Mouse (Mus musculus) heart, embryonic 12.5 days (tissue): ENCODE measurements at regions not wholly inside any gene's neighbourhood (a gene's known extent, or its start where the extent isn't known, plus 50 kb on each side); places are given as distances from the start of the nearest gene placed in this dataset.
A peak's percentile ranks its signal among the peaks of the same experiment; 100 is the strongest.

ENCODE experiments used
- ATAC-seq: fragments of 200-750 bp; cut with Nextera tagmentation; 2 replicates; pipeline ENCODE4 v1.8.0; 2017; ENCODE audit warnings: moderate TSS enrichment, moderate library complexity; ENCODE audit not compliant: insufficient number of reproducible peaks, low FRiP score
- H3K27ac ChIP-seq: fragments of 300-500 bp; sonication (generic); 2 replicates; pipeline ENCODE4 v1.5.1; 2016; ENCODE audit warnings: mild to moderate bottlenecking, moderate library complexity; ENCODE audit not compliant: poor library complexity, severe bottlenecking
- H3K27me3 ChIP-seq: fragments of 300-500 bp; sonication (generic); replicated peaks from 2 replicates; pipeline ENCODE4 v1.6.1; 2016; ENCODE audit warnings: mild to moderate bottlenecking, moderate library complexity
- H3K36me3 ChIP-seq: fragments of 300-500 bp; sonication (generic); 2 replicates; pipeline ENCODE4 v1.6.1; 2016; ENCODE audit warnings: mild to moderate bottlenecking, moderate library complexity
- H3K4me1 ChIP-seq: fragments of 300-500 bp; sonication (generic); replicated peaks from 2 replicates; pipeline ENCODE4 v1.6.1; 2016; ENCODE audit warnings: mild to moderate bottlenecking
- H3K4me2 ChIP-seq: fragments of 300-500 bp; sonication (generic); 2 replicates; pipeline ENCODE4 v1.6.1; 2016; ENCODE audit warnings: mild to moderate bottlenecking, moderate library complexity
- H3K4me3 ChIP-seq: fragments of 300-500 bp; sonication (generic); 2 replicates; pipeline ENCODE4 v1.5.1; 2016; ENCODE audit warnings: mild to moderate bottlenecking
- H3K9ac ChIP-seq: fragments of 300-500 bp; sonication (generic); 2 replicates; pipeline ENCODE4 v1.6.1; 2016; ENCODE audit warnings: mild to moderate bottlenecking, moderate library complexity
- H3K9me3 ChIP-seq: fragments of 300-500 bp; sonication (generic); replicated peaks from 2 replicates; pipeline ENCODE4 v1.6.1; 2016; ENCODE audit warnings: mild to moderate bottlenecking, moderate library complexity
- WGBS: fragments of 180-500 bp; shearing (Covaris S2); methylation state at CpG from one replicate; pipeline ENCODE4 v1.1.7; 2016; 5-methylcytosine and 5-hydroxymethylcytosine counted together

DNA sequence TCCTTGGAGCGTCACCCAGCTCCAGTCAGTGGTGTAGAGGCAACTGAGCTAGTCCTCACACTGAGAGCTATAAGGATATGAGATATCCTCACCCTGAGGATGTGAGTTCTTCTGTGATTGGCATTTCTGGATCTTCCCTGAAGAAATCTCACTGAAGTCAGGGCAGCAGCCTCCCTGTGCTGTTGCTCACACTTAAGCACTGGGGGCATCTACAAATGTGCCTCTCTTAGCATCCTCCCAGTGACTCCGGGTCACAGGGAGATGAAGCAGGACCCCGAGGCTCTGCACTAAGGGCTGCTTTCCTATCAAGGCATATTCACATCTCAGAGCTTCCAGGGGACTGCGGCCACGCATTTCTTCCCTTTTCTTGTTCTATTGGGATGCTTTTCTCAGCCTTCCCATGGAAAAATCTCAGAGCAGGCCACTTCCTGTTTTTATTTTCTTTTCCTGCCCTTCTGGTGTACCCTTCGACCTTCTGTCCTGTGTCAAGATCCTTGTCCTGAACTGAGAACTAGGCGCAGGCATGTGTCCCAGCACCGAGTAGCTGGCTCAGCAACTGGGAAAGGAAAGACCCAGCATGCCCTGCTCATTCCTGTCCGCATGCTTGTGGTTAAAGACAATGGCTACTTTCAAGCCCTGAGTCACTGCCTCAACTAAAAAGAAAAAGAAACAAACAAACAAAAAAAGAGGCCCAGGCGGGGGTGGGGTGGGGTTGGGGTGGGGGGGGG, 92.8 kb downstream of the Tomm20 start:
- no peak overlapping the region for H3K4me2 ChIP-seq
- WGBS: 52% methylated on average over 10 of the region's 10 CpGs
- no peak overlapping the region for H3K9ac ChIP-seq

DNA sequence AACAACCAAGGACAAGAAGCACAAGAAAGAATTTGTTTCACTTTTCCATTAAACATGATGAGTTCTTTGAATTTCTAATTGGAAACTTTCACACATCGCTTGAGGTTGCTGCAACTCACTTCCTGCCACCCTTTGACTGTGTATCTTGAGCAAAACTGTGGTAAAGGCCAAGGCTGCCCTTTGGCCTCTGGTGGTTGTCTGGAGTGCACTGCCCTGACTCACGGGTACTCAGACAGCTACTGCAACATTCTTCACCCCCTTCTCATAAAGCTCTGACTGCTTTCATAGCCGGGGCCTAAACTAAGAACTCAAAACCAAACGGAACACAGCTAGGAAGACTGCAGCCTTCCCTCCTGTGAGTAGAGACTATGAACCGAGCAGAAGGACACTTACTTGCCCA, 93.5 kb downstream of the Tomm20 start:
- no peaks in the 10 kb centered on the region for H3K27me3 ChIP-seq
- peak overlapping the region; percentile 39 for H3K27ac ChIP-seq
- no peaks in the 10 kb centered on the region for H3K36me3 ChIP-seq
- no peak for ATAC-seq
- H3K4me2 ChIP-seq: no peak overlapping the region
- H3K9me3 ChIP-seq: no peaks in the 10 kb centered on the region
- H3K4me1 ChIP-seq: peaks cover 32% of the 10 kb centered on the region
- WGBS: 55% methylated on average over 5 of the region's 5 CpGs
- no peak overlapping the region for H3K4me3 ChIP-seq
- H3K9ac ChIP-seq: no peak overlapping the region

More for the DNA sequence above, 92.8 kb downstream of the Tomm20 start:
- Histone ChIP-seq H3K27me3 (no peaks in the 10 kb centered on the region), H3K4me3 (no peak overlapping the region), H3K9me3 (no peaks in the 10 kb centered on the region), H3K27ac (peak overlapping the region; percentile 39), H3K4me1 (peaks cover 26% of the 10 kb centered on the region), H3K36me3 (no peaks in the 10 kb centered on the region)
- no peak for ATAC-seq

DNA sequence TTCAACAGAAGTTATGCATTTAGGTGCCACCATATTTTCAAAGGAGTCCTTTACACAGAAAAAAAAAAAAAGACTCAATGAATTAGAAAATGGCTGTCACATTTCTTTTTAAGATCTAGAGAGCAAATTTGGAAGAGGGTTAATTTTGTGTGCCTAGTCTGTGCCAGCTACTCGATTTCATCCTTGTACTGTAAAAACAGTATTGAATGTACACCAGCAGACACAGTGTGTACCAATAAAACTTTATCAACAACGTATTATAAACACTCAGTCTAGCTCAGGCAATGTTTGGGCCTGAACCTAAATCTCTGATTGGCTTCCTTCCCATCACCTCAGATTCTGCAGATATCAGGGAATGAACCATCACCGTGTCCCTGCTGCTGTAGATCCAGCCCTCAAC, 93.9 kb downstream of the Tomm20 start:
- H3K4me1 ChIP-seq: peaks cover 36% of the 10 kb centered on the region
- no peak overlapping the region for H3K9ac ChIP-seq
- H3K9me3 ChIP-seq: no peaks in the 10 kb centered on the region
- H3K36me3 ChIP-seq: no peaks in the 10 kb centered on the region
- H3K27ac ChIP-seq: no peak overlapping the region
- no peak overlapping the region for H3K4me2 ChIP-seq
- WGBS: 77% methylated on average over 3 of the region's 3 CpGs
- no peak overlapping the region for H3K4me3 ChIP-seq
- H3K27me3 ChIP-seq: no peaks in the 10 kb centered on the region
- ATAC-seq: no peak

DNA sequence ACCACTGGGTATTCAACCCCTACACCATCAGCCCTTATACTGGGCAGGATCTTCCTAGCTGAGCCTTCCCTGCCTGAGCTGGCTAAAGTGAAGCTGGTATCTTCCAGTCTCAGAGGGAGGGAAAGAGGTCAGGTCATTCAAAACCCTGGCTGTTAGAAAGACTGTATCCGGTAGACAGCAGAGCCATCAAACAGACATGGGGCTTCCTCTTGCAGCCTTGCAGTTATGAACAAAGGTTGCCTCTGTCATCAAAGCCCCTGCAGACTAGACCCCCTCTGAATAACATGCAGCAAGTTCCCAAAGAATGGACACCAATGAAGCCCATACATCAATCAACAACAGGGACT, 95.5 kb downstream of the Tomm20 start:
- Histone ChIP-seq H3K9me3 (no peaks in the 10 kb centered on the region), H3K4me1 (peaks cover 43% of the 10 kb centered on the region), H3K4me3 (no peak overlapping the region), H3K36me3 (no peaks in the 10 kb centered on the region), H3K9ac (no peak overlapping the region), H3K27ac (peak overlapping the region; percentile 75), H3K27me3 (no peaks in the 10 kb centered on the region), H3K4me2 (no peak overlapping the region)
- ATAC-seq: no peak
- WGBS: 50% methylated on average over 1 of the region's 1 CpGs

DNA sequence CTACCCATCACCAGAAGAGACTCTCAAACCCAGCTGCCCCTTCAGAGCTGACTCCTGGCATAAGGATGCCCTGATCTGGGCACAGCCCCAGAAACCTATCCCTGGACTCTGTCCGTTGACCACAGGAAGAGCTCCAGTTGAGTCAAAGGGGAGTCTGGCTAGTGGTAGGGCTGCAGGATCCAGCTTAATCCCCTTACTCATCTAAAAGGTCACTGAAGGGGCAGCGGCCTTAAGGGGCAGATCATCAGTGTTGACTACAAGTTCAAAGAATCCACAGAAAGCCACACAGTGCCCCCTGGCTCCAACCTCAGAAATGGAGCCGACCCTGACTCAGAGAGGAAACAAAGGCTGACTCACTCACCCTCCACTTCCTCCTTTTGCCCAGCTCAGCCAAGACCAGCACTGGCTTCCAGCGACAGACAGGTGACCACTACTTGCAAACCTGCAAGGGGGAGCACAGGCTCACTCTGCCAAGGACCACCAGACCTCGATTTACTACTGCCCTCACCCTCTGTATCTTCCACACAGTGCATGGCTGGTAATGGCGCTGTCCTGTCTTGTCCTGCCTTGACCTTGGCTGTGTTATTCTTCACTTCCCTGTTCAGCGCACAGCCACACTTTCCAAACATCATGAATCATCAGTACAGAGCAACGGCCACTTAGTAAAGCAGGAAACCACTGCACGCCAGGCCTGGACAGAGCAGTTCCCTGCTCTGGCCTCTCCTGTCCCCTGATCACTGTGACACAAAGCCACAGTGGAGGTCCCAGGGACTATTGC, 96.0 kb downstream of the Tomm20 start:
- ATAC-seq: peak; percentile 69
- no peak overlapping the region for H3K9ac ChIP-seq
- 34% methylated on average over 9 of the region's 9 CpGs for WGBS
- H3K9me3 ChIP-seq: no peaks in the 10 kb centered on the region
- peaks cover 43% of the 10 kb centered on the region for H3K4me1 ChIP-seq
- H3K36me3 ChIP-seq: no peaks in the 10 kb centered on the region
- no peak overlapping the region for H3K4me2 ChIP-seq
- H3K27ac ChIP-seq: peak overlapping the region; percentile 75
- no peak overlapping the region for H3K4me3 ChIP-seq
- H3K27me3 ChIP-seq: no peaks in the 10 kb centered on the region

GRCm38 (mm10) chr8:126848369-126849105, 97.1 kb downstream of the Tomm20 start:
- ATAC-seq: no peak
- peaks cover 43% of the 10 kb centered on the region for H3K4me1 ChIP-seq
- no peak overlapping the region for H3K27ac ChIP-seq
- H3K9ac ChIP-seq: no peak overlapping the region
- H3K4me3 ChIP-seq: no peak overlapping the region
- 87% methylated on average over 13 of the region's 13 CpGs for WGBS
- no peak overlapping the region for H3K4me2 ChIP-seq
- no peaks in the 10 kb centered on the region for H3K27me3 ChIP-seq
- H3K9me3 ChIP-seq: no peaks in the 10 kb centered on the region
- H3K36me3 ChIP-seq: no peaks in the 10 kb centered on the region

DNA sequence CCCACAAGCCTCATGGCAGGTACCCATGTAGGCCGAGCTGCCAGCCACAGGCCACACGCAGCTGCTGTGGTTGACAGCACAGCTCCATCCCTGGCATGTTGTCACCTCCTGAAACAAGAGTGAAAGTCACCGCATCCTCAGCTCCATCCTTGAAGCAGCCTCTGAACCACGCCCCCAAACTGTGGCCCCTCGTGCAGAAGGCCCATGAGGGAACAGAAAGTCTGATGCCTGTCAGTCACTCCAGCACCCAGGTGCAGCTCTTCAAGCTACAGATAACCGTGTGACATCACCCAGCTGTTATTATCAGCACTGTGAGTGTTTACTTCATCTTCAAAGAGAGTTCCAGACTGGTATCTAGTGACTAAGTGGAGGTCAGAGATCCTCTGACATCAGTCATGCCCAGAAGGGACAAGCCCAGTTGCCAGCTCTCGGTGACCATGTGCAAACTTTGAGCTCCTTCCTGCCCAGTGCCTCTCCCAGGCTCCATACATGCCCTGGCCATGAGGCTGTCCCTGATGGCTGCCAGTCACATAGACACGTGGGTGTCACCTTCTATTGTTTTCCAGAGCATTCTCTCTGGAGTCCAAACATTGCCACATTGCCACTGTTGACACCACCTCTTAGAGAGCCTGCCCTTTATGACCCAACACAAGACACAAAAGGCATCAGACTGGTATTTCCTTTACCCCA, 97.8 kb downstream of the Tomm20 start:
- 31% methylated on average over 8 of the region's 8 CpGs for WGBS
- no peak overlapping the region for H3K9ac ChIP-seq
- no peak overlapping the region for H3K4me3 ChIP-seq
- H3K27me3 ChIP-seq: no peaks in the 10 kb centered on the region
- H3K4me1 ChIP-seq: peaks cover 43% of the 10 kb centered on the region
- no peaks in the 10 kb centered on the region for H3K9me3 ChIP-seq
- H3K36me3 ChIP-seq: no peaks in the 10 kb centered on the region
- H3K4me2 ChIP-seq: no peak overlapping the region
- ATAC-seq: no peak
- H3K27ac ChIP-seq: no peak overlapping the region

- H3K4me1 ChIP-seq: peaks cover 48% of the 10 kb centered on the region
- ATAC-seq: no peak
- H3K27ac ChIP-seq: no peak overlapping the region
- no peak overlapping the region for H3K4me3 ChIP-seq
- H3K27me3 ChIP-seq: no peaks in the 10 kb centered on the region
- no peaks in the 10 kb centered on the region for H3K36me3 ChIP-seq
- no peak overlapping the region for H3K4me2 ChIP-seq
- no peaks in the 10 kb centered on the region for H3K9me3 ChIP-seq
- WGBS: 49% methylated on average over 3 of the region's 3 CpGs
- 0 out of 2 replicates have a peak overlapping the region, but pooled peaks have one; percentile 25 for H3K9ac ChIP-seq
Observed at GRCm38 (mm10) chr8:126846188-126846565, 99.5 kb downstream of the Tomm20 start.

- ATAC-seq: no peak
Observed at GRCm38 (mm10) chr8:126845530-126846187, 100.0 kb downstream of the Tomm20 start.

DNA sequence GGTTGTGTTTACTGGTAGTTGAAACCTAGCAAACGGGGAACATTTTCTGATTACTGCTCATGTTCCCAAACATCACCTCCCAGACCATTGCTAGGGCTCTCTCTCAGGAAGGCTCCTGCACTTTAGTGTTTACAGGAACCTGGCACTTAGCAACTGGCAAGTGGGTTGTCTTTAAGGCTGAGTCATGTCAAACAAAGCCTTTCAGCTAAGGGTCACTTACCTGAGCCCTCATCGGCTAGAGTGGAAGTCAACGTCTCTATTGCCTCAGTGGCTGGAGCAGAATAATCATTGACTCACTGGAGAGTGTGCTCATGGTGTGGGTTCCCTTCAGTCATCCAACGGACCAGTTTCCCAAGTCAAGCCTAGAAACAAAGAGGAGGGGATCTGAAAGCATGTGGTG, 101.0 kb downstream of the Tomm20 start:
- Histone ChIP-seq H3K27ac (no peak overlapping the region), H3K4me3 (no peak overlapping the region), H3K4me2 (no peak overlapping the region), H3K27me3 (no peaks in the 10 kb centered on the region), H3K4me1 (peaks cover 48% of the 10 kb centered on the region), H3K9ac (no peak overlapping the region), H3K9me3 (no peaks in the 10 kb centered on the region), H3K36me3 (no peaks in the 10 kb centered on the region)
- ATAC-seq: no peak
- WGBS: 73% methylated on average over 4 of the region's 4 CpGs

More at GRCm38 (mm10) chr8:126845530-126846187, 100.0 kb downstream of the Tomm20 start:
- H3K36me3 ChIP-seq: no peaks in the 10 kb centered on the region
- peaks cover 48% of the 10 kb centered on the region for H3K4me1 ChIP-seq
- no peak overlapping the region for H3K4me2 ChIP-seq
- no peak overlapping the region for H3K4me3 ChIP-seq
- H3K9ac ChIP-seq: no peak overlapping the region
- H3K27me3 ChIP-seq: no peaks in the 10 kb centered on the region
- no peak overlapping the region for H3K27ac ChIP-seq
- no peaks in the 10 kb centered on the region for H3K9me3 ChIP-seq
- WGBS: 79% methylated on average over 14 of the region's 14 CpGs
